Mouse (Mus musculus) heart, embryonic 13.5 days (tissue): Measurements from ENCODE around the gene Asgr1. TPM values are rescaled to one million over a fixed set of nuclear protein-coding genes. Genes with fewer than 3 reads are reported as not detected.

Experiments used
- ATAC-seq: fragments of 200-750 bp; cut with Nextera tagmentation; 2 replicates; pipeline ENCODE4 v1.8.0; 2017; ENCODE audit warnings: moderate TSS enrichment; ENCODE audit not compliant: insufficient number of reproducible peaks, low FRiP score, low TSS enrichment; ENCODE audit errors: extremely low read depth
- H3K27ac ChIP-seq: fragments of 300-500 bp; sonication (generic); replicated peaks from 2 replicates; pipeline ENCODE4 v1.5.1; 2015; ENCODE audit warnings: moderate library complexity, mild to moderate bottlenecking, inconsistent platforms
- H3K27me3 ChIP-seq: fragments of 300-500 bp; sonication (generic); replicated peaks from 2 replicates; pipeline ENCODE4 v1.6.1; 2015; ENCODE audit warnings: mild to moderate bottlenecking, inconsistent platforms
- H3K36me3 ChIP-seq: fragments of 300-500 bp; sonication (generic); 2 replicates; pipeline ENCODE4 v1.6.1; 2015; ENCODE audit warnings: mild to moderate bottlenecking, inconsistent platforms
- H3K4me1 ChIP-seq: fragments of 300-500 bp; sonication (generic); 2 replicates; pipeline ENCODE4 v1.6.1; 2015; ENCODE audit warnings: inconsistent platforms
- H3K4me2 ChIP-seq: fragments of 300-500 bp; sonication (generic); 2 replicates; pipeline ENCODE4 v1.6.1; 2015; ENCODE audit warnings: inconsistent platforms, mild to moderate bottlenecking, moderate library complexity
- H3K4me3 ChIP-seq: fragments of 300-500 bp; sonication (generic); 2 replicates; pipeline ENCODE4 v1.5.1; 2015; ENCODE audit warnings: moderate library complexity, mild to moderate bottlenecking, inconsistent platforms
- H3K9ac ChIP-seq: fragments of 300-500 bp; sonication (generic); 2 replicates; pipeline ENCODE4 v1.6.1; 2015; ENCODE audit warnings: inconsistent platforms, mild to moderate bottlenecking, moderate library complexity
- H3K9me3 ChIP-seq: fragments of 300-500 bp; sonication (generic); 2 replicates; pipeline ENCODE4 v1.6.1; 2016; ENCODE audit warnings: inconsistent platforms
- WGBS: fragments of 180-500 bp; shearing (Covaris S2); methylation state at CpG from one replicate; pipeline ENCODE4 v1.1.7; 2015; ENCODE audit warnings: mixed read lengths; 5-methylcytosine and 5-hydroxymethylcytosine counted together
- polyA plus RNA-seq: library from polyadenylated mRNA; unstranded; fragments of >200 nt; fragmentation: Nextera tagmentation; extraction: Ambion mirVana; gene quantifications from 2 replicates; pipeline ENCODE4 v1.2.1, GENCODE M21; 2015

The Asgr1 gene
- polyA plus RNA-seq, 1 experiment from 2014 or later = not detected

- Histone ChIP-seq H3K4me1 (peaks cover 68% of the 10 kb centered on the region), H3K9ac (peak overlapping the region; percentile 42), H3K36me3 (peaks cover 18% of the 10 kb centered on the region), H3K27ac (peak overlapping the region; percentile 10), H3K4me2 (peak overlapping the region; percentile 65), H3K27me3 (peaks cover 7% of the 10 kb centered on the region; the same call in 1 of the 2 replicates), H3K9me3 (no peaks in the 10 kb centered on the region), H3K4me3 (peak overlapping the region; percentile 37)
- no peak for ATAC-seq
- WGBS = 42% methylated on average over 9 of the region's 9 CpGs
These were observed 26.5 kb upstream of the Asgr1 start for GRCm38 (mm10) chr11:70027397-70027796.

- Histone ChIP-seq H3K27ac (peak overlapping the region; percentile 69), H3K27me3 (peaks cover 7% of the 10 kb centered on the region; the same call in 1 of the 2 replicates), H3K4me2 (peak overlapping the region; percentile 65), H3K4me1 (peaks cover 59% of the 10 kb centered on the region), H3K9me3 (no peaks in the 10 kb centered on the region), H3K9ac (peak overlapping the region; percentile 66), H3K4me3 (peak overlapping the region; percentile 31), H3K36me3 (peaks cover 28% of the 10 kb centered on the region)
- WGBS = 28% methylated on average over 12 of the region's 12 CpGs
- no peak for ATAC-seq
These were observed 25.3 kb upstream of the Asgr1 start for GRCm38 (mm10) chr11:70028401-70029129.

GRCm38 (mm10) chr11:70029130-70029801 is 24.6 kb upstream of the Asgr1 start:
- peak overlapping the region; percentile 69 for H3K27ac ChIP-seq
- H3K4me2 ChIP-seq = peak overlapping the region; percentile 65
- peaks cover 7% of the 10 kb centered on the region; the same call in 1 of the 2 replicates for H3K27me3 ChIP-seq
- peak; percentile 69 for ATAC-seq
- peak overlapping the region; percentile 66; the same call in 1 of the 2 replicates for H3K9ac ChIP-seq
- H3K36me3 ChIP-seq = peaks cover 31% of the 10 kb centered on the region
- peaks cover 53% of the 10 kb centered on the region for H3K4me1 ChIP-seq
- H3K4me3 ChIP-seq = peak overlapping the region; percentile 31
- no peaks in the 10 kb centered on the region for H3K9me3 ChIP-seq
- WGBS = under 1% methylated on average over 20 of the region's 20 CpGs

- 0 out of 2 replicates have a peak overlapping the region, but pooled peaks have one; percentile 69 for H3K27ac ChIP-seq
- peak overlapping the region; percentile 65 for H3K4me2 ChIP-seq
- no peak for ATAC-seq
- peak overlapping the region; percentile 31; the same call in 1 of the 2 replicates for H3K4me3 ChIP-seq
- H3K27me3 ChIP-seq = peaks cover 7% of the 10 kb centered on the region; the same call in 1 of the 2 replicates
- no peaks in the 10 kb centered on the region for H3K9me3 ChIP-seq
- H3K36me3 ChIP-seq = peaks cover 32% of the 10 kb centered on the region
- H3K9ac ChIP-seq = 0 out of 2 replicates have a peak overlapping the region, but pooled peaks have one; percentile 44
- 44% methylated on average over 11 of the region's 11 CpGs for WGBS
- H3K4me1 ChIP-seq = peaks cover 51% of the 10 kb centered on the region
These were observed 23.9 kb upstream of the Asgr1 start for GRCm38 (mm10) chr11:70029829-70030550.

- Histone ChIP-seq H3K4me2 (no peak overlapping the region), H3K4me3 (no peak overlapping the region), H3K27me3 (peaks cover 7% of the 10 kb centered on the region; the same call in 1 of the 2 replicates), H3K36me3 (peaks cover 38% of the 10 kb centered on the region), H3K9me3 (no peaks in the 10 kb centered on the region), H3K9ac (no peak overlapping the region), H3K27ac (no peak overlapping the region), H3K4me1 (peaks cover 46% of the 10 kb centered on the region)
- ATAC-seq = no peak
- WGBS = 90% methylated on average over 28 of the region's 28 CpGs
These were observed 23.1 kb upstream of the Asgr1 start for GRCm38 (mm10) chr11:70030651-70031320.

GRCm38 (mm10) chr11:70031321-70031670 is 22.6 kb upstream of the Asgr1 start:
- Histone ChIP-seq H3K9ac (no peak overlapping the region), H3K27ac (no peak overlapping the region), H3K27me3 (peaks cover 7% of the 10 kb centered on the region; the same call in 1 of the 2 replicates), H3K36me3 (peaks cover 42% of the 10 kb centered on the region), H3K4me2 (no peak overlapping the region), H3K9me3 (no peaks in the 10 kb centered on the region), H3K4me3 (no peak overlapping the region), H3K4me1 (peaks cover 41% of the 10 kb centered on the region)
- WGBS = 92% methylated on average over 11 of the region's 11 CpGs
- ATAC-seq = no peak

GRCm38 (mm10) chr11:70038174-70038573 is 15.7 kb upstream of the Asgr1 start:
- WGBS = 68% methylated on average over 7 of the region's 7 CpGs
- Histone ChIP-seq H3K4me2 (no peak overlapping the region), H3K4me3 (no peak overlapping the region), H3K27ac (no peak overlapping the region), H3K9me3 (no peaks in the 10 kb centered on the region), H3K36me3 (peaks cover 67% of the 10 kb centered on the region), H3K4me1 (no peaks in the 10 kb centered on the region), H3K9ac (no peak overlapping the region), H3K27me3 (no peaks in the 10 kb centered on the region)
- no peak for ATAC-seq

GRCm38 (mm10) chr11:70039631-70040030 is 14.3 kb upstream of the Asgr1 start:
- H3K4me1 ChIP-seq = no peaks in the 10 kb centered on the region
- ATAC-seq = no peak
- no peak overlapping the region for H3K27ac ChIP-seq
- no peak overlapping the region for H3K4me2 ChIP-seq
- H3K9ac ChIP-seq = no peak overlapping the region
- 85% methylated on average over 10 of the region's 10 CpGs for WGBS
- H3K4me3 ChIP-seq = no peak overlapping the region
- H3K9me3 ChIP-seq = no peaks in the 10 kb centered on the region
- H3K36me3 ChIP-seq = peaks cover 73% of the 10 kb centered on the region
- H3K27me3 ChIP-seq = no peaks in the 10 kb centered on the region

- Histone ChIP-seq H3K36me3 (peaks cover 75% of the 10 kb centered on the region), H3K4me2 (no peak overlapping the region), H3K27ac (no peak overlapping the region), H3K9ac (no peak overlapping the region), H3K4me1 (no peaks in the 10 kb centered on the region), H3K4me3 (no peak overlapping the region), H3K27me3 (no peaks in the 10 kb centered on the region), H3K9me3 (no peaks in the 10 kb centered on the region)
- ATAC-seq = no peak
- WGBS = 79% methylated on average over 7 of the region's 7 CpGs
These were observed 13.7 kb upstream of the Asgr1 start for GRCm38 (mm10) chr11:70040184-70040583.

- H3K4me1 ChIP-seq = no peaks in the 10 kb centered on the region
- no peak overlapping the region for H3K4me3 ChIP-seq
- 87% methylated on average over 23 of the region's 23 CpGs for WGBS
- no peak overlapping the region for H3K27ac ChIP-seq
- H3K27me3 ChIP-seq = no peaks in the 10 kb centered on the region
- ATAC-seq = no peak
- no peak overlapping the region for H3K9ac ChIP-seq
- H3K36me3 ChIP-seq = peaks cover 68% of the 10 kb centered on the region
- H3K4me2 ChIP-seq = no peak overlapping the region
- no peaks in the 10 kb centered on the region for H3K9me3 ChIP-seq
These were observed 11.4 kb upstream of the Asgr1 start for GRCm38 (mm10) chr11:70042309-70043085.
